Mouse (Mus musculus): ENCODE measurements at regions not wholly inside any gene's neighbourhood (a gene's known extent, or its start where the extent isn't known, plus 50 kb on each side); places are given as distances from the start of the nearest gene placed in this dataset.
A peak's percentile ranks its signal among the peaks of the same experiment; 100 is the strongest.

DNA sequence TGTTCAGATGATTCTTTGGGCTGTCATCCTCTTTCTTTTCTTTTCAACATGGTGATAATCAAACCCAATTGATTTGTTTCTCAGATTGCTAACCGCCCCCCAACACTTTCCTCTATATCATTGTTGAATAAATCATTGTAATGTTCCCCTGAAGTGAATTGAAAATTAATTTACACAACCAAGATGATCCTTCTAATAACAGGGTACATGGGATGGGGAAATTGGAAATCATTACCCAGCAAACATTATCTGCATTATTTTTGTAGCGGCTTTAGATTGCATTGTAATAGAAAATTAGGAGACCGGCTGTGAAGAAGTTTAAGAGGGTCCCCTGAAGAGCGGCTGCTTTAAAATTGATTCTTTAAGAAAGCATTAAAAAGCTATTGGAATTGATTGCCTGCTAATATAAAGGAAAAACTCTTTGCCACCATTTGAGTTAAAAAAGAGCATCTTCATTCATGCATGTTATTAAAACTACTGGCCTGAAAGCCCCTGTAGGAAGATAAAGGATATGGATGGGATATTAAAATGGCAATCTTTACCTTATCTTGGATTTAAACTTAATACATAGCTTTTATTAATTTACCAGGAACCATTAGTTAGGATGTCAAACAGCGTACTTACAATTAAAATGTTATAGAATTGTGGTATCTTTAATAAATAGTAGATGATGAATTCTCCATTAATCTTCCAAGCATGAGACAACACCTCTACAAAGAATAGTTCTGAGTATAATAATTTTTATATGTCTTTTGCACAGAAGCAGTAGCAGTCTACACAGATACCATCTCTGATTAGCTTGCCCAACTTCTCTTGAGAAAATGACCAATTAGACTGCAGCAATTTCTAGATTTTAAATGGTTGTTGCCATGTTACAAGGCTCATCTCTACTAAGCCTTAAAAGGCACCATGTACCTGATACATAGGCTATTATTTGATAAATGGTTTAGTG lies 127.0 kb upstream of the Hs3st5 start:
- WGBS = 86% methylated on average over 5 of the region's 5 CpGs

DNA sequence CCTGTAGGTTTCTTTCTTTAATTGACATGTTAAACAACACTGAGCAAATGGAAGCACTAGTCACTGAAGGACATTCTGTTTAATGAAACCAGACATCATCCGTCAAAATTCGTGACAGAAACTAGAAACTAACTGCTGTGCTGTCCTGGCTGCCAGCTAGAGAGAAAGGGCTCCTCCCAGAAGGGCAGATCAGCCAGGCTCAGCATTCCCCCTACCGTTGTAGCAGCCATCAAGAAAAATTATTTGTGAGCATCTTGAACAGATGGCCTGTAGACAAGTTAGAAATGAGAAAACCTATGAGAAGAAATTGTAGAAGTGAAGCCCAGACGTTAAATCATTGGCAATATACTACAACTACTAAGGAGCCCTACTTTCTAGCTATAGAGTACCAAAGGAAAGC lies 123.3 kb upstream of the Hs3st5 start:
- H3K9me3 ChIP-seq (ENCODE audit: control insufficient read depth, low read length) = no peaks in the 10 kb centered on the region
- no peaks in the 10 kb centered on the region for H3K27me3 ChIP-seq (ENCODE audit: control insufficient read depth, insufficient read depth, low read depth, low read length)
- ATAC-seq (ENCODE audit: low read depth) = no peak
- H3K4me2 ChIP-seq (ENCODE audit: low read depth, low read length) = no peak overlapping the region
- no peaks in the 10 kb centered on the region for H3K36me3 ChIP-seq (ENCODE audit: control insufficient read depth, insufficient read depth, low read length)
- no peak overlapping the region for H3K27ac ChIP-seq (ENCODE audit: low read length)
- H3K9ac ChIP-seq (ENCODE audit: low read length) = no peak overlapping the region
- no peaks in the 10 kb centered on the region for H3K4me1 ChIP-seq (replicated peaks; ENCODE audit: control insufficient read depth, insufficient read depth, low read length)
- no peak overlapping the region for H3K4me3 ChIP-seq (ENCODE audit: low read length)
- WGBS = 50% methylated on average over 4 of the region's 4 CpGs

More for the DNA sequence above, 127.0 kb upstream of the Hs3st5 start:
- no peak for ATAC-seq (ENCODE audit: low read depth)
- Histone ChIP-seq H3K9me3 (ENCODE audit: control insufficient read depth, low read length) (no peaks in the 10 kb centered on the region), H3K4me1 (replicated peaks; ENCODE audit: control insufficient read depth, insufficient read depth, low read length) (no peaks in the 10 kb centered on the region), H3K4me2 (ENCODE audit: low read depth, low read length) (no peak overlapping the region), H3K4me3 (ENCODE audit: low read length) (no peak overlapping the region), H3K27ac (ENCODE audit: low read length) (no peak overlapping the region), H3K36me3 (ENCODE audit: control insufficient read depth, insufficient read depth, low read length) (no peaks in the 10 kb centered on the region), H3K27me3 (ENCODE audit: control insufficient read depth, insufficient read depth, low read depth, low read length) (no peaks in the 10 kb centered on the region), H3K9ac (ENCODE audit: low read length) (no peak overlapping the region)

DNA sequence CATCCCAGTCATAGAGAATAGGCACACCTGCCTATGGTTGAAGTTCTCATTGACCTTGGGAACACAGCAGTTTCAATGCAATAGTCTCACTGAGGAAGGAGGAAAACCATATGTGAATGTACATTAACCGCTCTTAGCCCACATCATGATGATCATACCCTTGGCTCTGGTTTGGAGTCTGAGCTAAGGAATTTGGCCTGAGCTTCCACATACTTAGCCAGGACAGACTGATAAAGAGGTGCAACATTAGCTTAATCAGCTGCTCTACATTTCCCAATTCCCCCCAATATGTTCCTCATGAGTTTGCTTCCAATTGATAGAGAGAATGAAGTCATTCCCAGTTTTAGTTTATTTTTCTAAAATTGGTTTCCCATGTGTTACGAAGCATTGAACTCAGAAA lies 116.6 kb upstream of the Hs3st5 start:
- no peak overlapping the region for H3K4me2 ChIP-seq (ENCODE audit: low read depth, low read length)
- 62% methylated on average over 2 of the region's 2 CpGs for WGBS
- H3K4me3 ChIP-seq (ENCODE audit: low read length) = no peak overlapping the region
- H3K4me1 ChIP-seq (replicated peaks; ENCODE audit: control insufficient read depth, insufficient read depth, low read length) = no peaks in the 10 kb centered on the region
- no peaks in the 10 kb centered on the region for H3K9me3 ChIP-seq (ENCODE audit: control insufficient read depth, low read length)
- H3K27me3 ChIP-seq (ENCODE audit: control insufficient read depth, insufficient read depth, low read depth, low read length) = no peaks in the 10 kb centered on the region
- H3K9ac ChIP-seq (ENCODE audit: low read length) = no peak overlapping the region
- no peaks in the 10 kb centered on the region for H3K36me3 ChIP-seq (ENCODE audit: control insufficient read depth, insufficient read depth, low read length)
- H3K27ac ChIP-seq (ENCODE audit: low read length) = no peak overlapping the region
- ATAC-seq (ENCODE audit: low read depth) = peak; percentile 94

GRCm38 (mm10) chr10:36393586-36393985 lies 113.0 kb upstream of the Hs3st5 start:
- no peaks in the 10 kb centered on the region for H3K4me1 ChIP-seq (replicated peaks; ENCODE audit: control insufficient read depth, insufficient read depth, low read length)
- no peak overlapping the region for H3K9ac ChIP-seq (ENCODE audit: low read length)
- no peak overlapping the region for H3K4me2 ChIP-seq (ENCODE audit: low read depth, low read length)
- no peak for ATAC-seq (ENCODE audit: low read depth)
- no peaks in the 10 kb centered on the region for H3K36me3 ChIP-seq (ENCODE audit: control insufficient read depth, insufficient read depth, low read length)
- H3K9me3 ChIP-seq (ENCODE audit: control insufficient read depth, low read length) = no peaks in the 10 kb centered on the region
- H3K4me3 ChIP-seq (ENCODE audit: low read length) = no peak overlapping the region
- H3K27ac ChIP-seq (ENCODE audit: low read length) = no peak overlapping the region
- no peaks in the 10 kb centered on the region for H3K27me3 ChIP-seq (ENCODE audit: control insufficient read depth, insufficient read depth, low read depth, low read length)
- WGBS = 81% methylated on average over 4 of the region's 4 CpGs

DNA sequence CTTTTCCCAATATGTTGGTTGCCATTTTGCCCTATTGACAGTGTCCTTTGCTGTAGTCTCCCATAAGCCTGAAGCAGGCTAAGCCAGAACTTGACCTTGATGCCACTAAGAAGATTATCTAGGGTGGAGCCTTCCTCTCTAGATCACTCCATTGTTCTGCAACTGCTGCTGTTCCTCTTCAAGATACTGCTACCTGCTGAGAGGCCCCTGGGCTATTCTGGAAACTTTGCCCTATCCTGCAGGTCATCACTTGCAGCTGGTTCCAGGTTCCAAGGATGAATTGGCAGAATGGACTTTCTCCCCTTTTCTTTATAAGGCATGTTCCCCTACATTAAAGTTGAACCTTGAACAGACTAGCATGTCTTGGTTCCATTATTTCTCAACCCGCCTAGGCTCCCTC lies 110.0 kb upstream of the Hs3st5 start:
- no peak overlapping the region for H3K4me3 ChIP-seq (ENCODE audit: low read length)
- H3K4me1 ChIP-seq (replicated peaks; ENCODE audit: control insufficient read depth, insufficient read depth, low read length) = no peaks in the 10 kb centered on the region
- H3K9ac ChIP-seq (ENCODE audit: low read length) = no peak overlapping the region
- no peak overlapping the region for H3K27ac ChIP-seq (ENCODE audit: low read length)
- H3K36me3 ChIP-seq (ENCODE audit: control insufficient read depth, insufficient read depth, low read length) = no peaks in the 10 kb centered on the region
- no peaks in the 10 kb centered on the region for H3K27me3 ChIP-seq (ENCODE audit: control insufficient read depth, insufficient read depth, low read depth, low read length)
- 79% methylated on average over 1 of the region's 1 CpGs for WGBS
- ATAC-seq (ENCODE audit: low read depth) = no peak
- no peaks in the 10 kb centered on the region for H3K9me3 ChIP-seq (ENCODE audit: control insufficient read depth, low read length)
- no peak overlapping the region for H3K4me2 ChIP-seq (ENCODE audit: low read depth, low read length)

GRCm38 (mm10) chr10:36408001-36408400 lies 98.6 kb upstream of the Hs3st5 start:
- Histone ChIP-seq H3K9ac (ENCODE audit: low read length) (no peak overlapping the region), H3K27me3 (ENCODE audit: control insufficient read depth, insufficient read depth, low read depth, low read length) (no peaks in the 10 kb centered on the region), H3K4me1 (replicated peaks; ENCODE audit: control insufficient read depth, insufficient read depth, low read length) (no peaks in the 10 kb centered on the region), H3K4me3 (ENCODE audit: low read length) (no peak overlapping the region), H3K27ac (ENCODE audit: low read length) (no peak overlapping the region), H3K4me2 (ENCODE audit: low read depth, low read length) (no peak overlapping the region), H3K36me3 (ENCODE audit: control insufficient read depth, insufficient read depth, low read length) (no peaks in the 10 kb centered on the region), H3K9me3 (ENCODE audit: control insufficient read depth, low read length) (no peaks in the 10 kb centered on the region)
- ATAC-seq (ENCODE audit: low read depth) = no peak
- WGBS = 43% methylated on average over 2 of the region's 2 CpGs

DNA sequence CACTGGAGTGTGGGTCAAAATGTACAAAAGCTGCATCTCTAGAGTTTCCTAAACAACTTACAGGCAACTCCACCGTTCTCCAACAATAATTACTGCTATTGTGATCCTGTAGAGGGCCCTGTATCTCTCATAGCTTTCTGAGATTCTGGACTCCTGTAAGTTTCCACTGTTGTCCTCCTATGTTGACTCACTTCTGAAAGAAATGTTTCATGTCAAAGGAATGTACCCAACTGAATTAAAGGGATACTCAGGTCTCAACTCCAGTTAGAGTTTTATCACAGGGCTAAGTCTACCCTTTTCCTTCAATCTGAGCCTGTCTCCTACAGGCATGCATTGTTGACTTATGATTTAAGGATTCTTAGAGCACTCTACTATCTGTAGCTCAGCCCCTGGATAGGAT lies 75.3 kb upstream of the Hs3st5 start:
- WGBS = 56% methylated on average over 1 of the region's 1 CpGs
- Histone ChIP-seq H3K9me3 (ENCODE audit: control insufficient read depth, low read length) (no peaks in the 10 kb centered on the region), H3K4me1 (replicated peaks; ENCODE audit: control insufficient read depth, insufficient read depth, low read length) (no peaks in the 10 kb centered on the region), H3K9ac (ENCODE audit: low read length) (no peak overlapping the region), H3K27me3 (ENCODE audit: control insufficient read depth, insufficient read depth, low read depth, low read length) (no peaks in the 10 kb centered on the region), H3K4me3 (ENCODE audit: low read length) (no peak overlapping the region), H3K27ac (ENCODE audit: low read length) (no peak overlapping the region), H3K36me3 (ENCODE audit: control insufficient read depth, insufficient read depth, low read length) (no peaks in the 10 kb centered on the region), H3K4me2 (ENCODE audit: low read depth, low read length) (no peak overlapping the region)
- no peak for ATAC-seq (ENCODE audit: low read depth)

- ATAC-seq (ENCODE audit: low read depth) = no peak
- 80% methylated on average over 2 of the region's 2 CpGs for WGBS
These were observed 69.2 kb upstream of the Hs3st5 start for GRCm38 (mm10) chr10:36437420-36437819.

More at GRCm38 (mm10) chr10:36437420-36437819, 69.2 kb upstream of the Hs3st5 start:
- no peak overlapping the region for H3K4me2 ChIP-seq (ENCODE audit: low read depth, low read length)
- no peak overlapping the region for H3K27ac ChIP-seq (ENCODE audit: low read length)
- H3K9ac ChIP-seq (ENCODE audit: low read length) = no peak overlapping the region
- no peaks in the 10 kb centered on the region for H3K36me3 ChIP-seq (ENCODE audit: control insufficient read depth, insufficient read depth, low read length)
- H3K4me3 ChIP-seq (ENCODE audit: low read length) = no peak overlapping the region
- no peaks in the 10 kb centered on the region for H3K4me1 ChIP-seq (replicated peaks; ENCODE audit: control insufficient read depth, insufficient read depth, low read length)
- no peaks in the 10 kb centered on the region for H3K9me3 ChIP-seq (ENCODE audit: control insufficient read depth, low read length)
- no peaks in the 10 kb centered on the region for H3K27me3 ChIP-seq (ENCODE audit: control insufficient read depth, insufficient read depth, low read depth, low read length)

Data from lung, embryonic 16.5 days (tissue).